In genomic region chr9:119558119-119558854, GRCm38 (mm10) we compare ENCODE assay signal across 8 mouse cellular contexts. TPM values are rescaled to one million over a fixed set of nuclear protein-coding genes. Genes with fewer than 3 reads are reported as not detected.
A peak's percentile ranks its signal among the peaks of the same experiment; 100 is the strongest.
DNase-seq lines count a peak whose midpoint lies in the region; ATAC-seq and TF ChIP-seq lines count a peak whose summit lies in the region.

No protein-coding gene starts in this region.

- peaks cover 18% of the 10 kb centered on the region; the same call in 1 of the 2 replicates for H3K36me3 ChIP-seq in heart, postnatal 0 days (replicated peaks; ENCODE audit: control insufficient read depth, insufficient read depth, low read length)
- H3K36me3 ChIP-seq in testis, adult 2 months (ENCODE audit: control insufficient read depth, insufficient read depth, low read length), result no peaks in the 10 kb centered on the region
- H3K36me3 ChIP-seq in hindbrain, embryonic 16.5 days (ENCODE audit: control insufficient read depth, insufficient read depth, low read length), result no peaks in the 10 kb centered on the region

- H3K4me2 ChIP-seq in heart, postnatal 0 days (ENCODE audit: low read depth, low read length), result no peak overlapping the region
- H3K4me2 ChIP-seq in hindbrain, embryonic 16.5 days (ENCODE audit: low read length), result no peak overlapping the region

- WGBS in heart, postnatal 0 days, result 31% methylated on average over 12 of the region's 12 CpGs
- WGBS in hindbrain, embryonic 16.5 days, result 24% methylated on average over 12 of the region's 12 CpGs

- TF ChIP-seq CTCF in heart, postnatal 0 days (IDR thresholded peaks at IDR 0.05; ENCODE audit: low read depth), result peak; percentile 70
- peak; percentile 56; the same call in 1 of the 2 replicates for TF ChIP-seq CTCF in testis, adult 2 months (IDR thresholded peaks at IDR 0.05; ENCODE audit: control insufficient read depth, insufficient read depth, insufficient replicate concordance, low read depth, low read length)

- no peak overlapping the region for H3K4me3 ChIP-seq in heart, postnatal 0 days (ENCODE audit: low read depth, low read length)
- no peak overlapping the region for H3K4me3 ChIP-seq in testis, adult 2 months (ENCODE audit: control insufficient read depth, low read depth, low read length)
- H3K4me3 ChIP-seq in hindbrain, embryonic 16.5 days (ENCODE audit: low read length), result no peak overlapping the region

- no peak for TF ChIP-seq EP300 in heart, postnatal 0 days (IDR thresholded peaks at IDR 0.05; ENCODE audit: low read depth)

- H3K4me1 ChIP-seq in heart, postnatal 0 days (ENCODE audit: control insufficient read depth, insufficient read depth), result no peaks in the 10 kb centered on the region
- no peaks in the 10 kb centered on the region for H3K4me1 ChIP-seq in testis, adult 2 months (ENCODE audit: control insufficient read depth, insufficient read depth, low read length)
- peaks cover 8% of the 10 kb centered on the region for H3K4me1 ChIP-seq in hindbrain, embryonic 16.5 days (ENCODE audit: control insufficient read depth, insufficient read depth, low read depth, low read length)

- DNase-seq in heart, postnatal 0 days (ENCODE audit: low spot score), result no peak
- no peak for DNase-seq in heart, adult 9 months (ENCODE audit: low spot score in 2 of 2)
- DNase-seq in testis, postnatal 14 days (ENCODE audit: low spot score), result no peak
- DNase-seq in embryo, embryonic 11 days, result peak; percentile 75
- DNase-seq in kidney, postnatal 36 days, result peak; percentile 16 to 76
- DNase-seq in ovary, postnatal 14 days (ENCODE audit: low spot score), result peak; percentile 28

- no peak overlapping the region for H3K9ac ChIP-seq in heart, postnatal 0 days (replicated peaks; ENCODE audit: low read depth, low read length)
- no peak overlapping the region for H3K9ac ChIP-seq in hindbrain, embryonic 16.5 days (ENCODE audit: low read depth, low read length)

- no peak for TF ChIP-seq POLR2A in testis, adult 2 months (IDR thresholded peaks at IDR 0.05; ENCODE audit: control insufficient read depth, low read depth, low read length)

- H3K9me3 ChIP-seq in heart, postnatal 0 days (replicated peaks; ENCODE audit: control insufficient read depth, low read length), result no peaks in the 10 kb centered on the region
- no peaks in the 10 kb centered on the region for H3K9me3 ChIP-seq in hindbrain, embryonic 16.5 days (ENCODE audit: control insufficient read depth, low read length)

- H3K27me3 ChIP-seq in heart, postnatal 0 days (ENCODE audit: control insufficient read depth, insufficient read depth, low read length), result no peaks in the 10 kb centered on the region
- H3K27me3 ChIP-seq in testis, adult 2 months (ENCODE audit: control insufficient read depth, insufficient read depth, low read length), result no peaks in the 10 kb centered on the region
- peaks cover 3% of the 10 kb centered on the region; the same call in 1 of the 2 replicates for H3K27me3 ChIP-seq in hindbrain, embryonic 16.5 days (replicated peaks; ENCODE audit: control insufficient read depth, insufficient read depth, low read length)

- no peak overlapping the region for H3K27ac ChIP-seq in heart, postnatal 0 days (ENCODE audit: low read depth)
- H3K27ac ChIP-seq in testis, adult 2 months (ENCODE audit: control insufficient read depth, insufficient read depth, low read depth, low read length), result no peak overlapping the region
- H3K27ac ChIP-seq in hindbrain, embryonic 16.5 days (ENCODE audit: low read depth, low read length), result no peak overlapping the region

- ATAC-seq in heart, postnatal 0 days (ENCODE audit: insufficient read depth, low read depth), result no peak
- ATAC-seq in hindbrain, embryonic 16.5 days, result no peak

RNA-seq across cellular contexts. Expression of gene Scn5a, which starts 20.5 kb away (rescaled TPM):
- total RNA-seq in heart, postnatal 0 days (2014; rRNA removed; ENCODE audit: low replicate concordance), result 82.7 and 96.1 TPM in 2 replicates
- 11.5 and 16.8 TPM in 2 replicates for polyA plus RNA-seq in heart, postnatal 0 days (2015; fragmentation: Nextera tagmentation; extraction: Ambion mirVana)
- 0.70 and 0.79 TPM in 2 replicates for polyA plus RNA-seq in testis, adult 2 months (2012; rRNA removed)
- polyA plus RNA-seq in hindbrain, embryonic 16.5 days (2015; fragmentation: Nextera tagmentation; extraction: Ambion mirVana), result 0.24 and 0.36 TPM in 2 replicates

Comparison
In these comparisons a context has a peak if more than half of its experiments do, and no peak if none do; other contexts are left out.
1. DNase-seq: peak in embryo, embryonic 11 days (single experiment), kidney, postnatal 36 days (2 of 2) and ovary, postnatal 14 days (single experiment); none in heart, postnatal 0 days (single experiment), heart, adult 9 months (0 of 2) and testis, postnatal 14 days (single experiment).